In the genomic region with DNA sequence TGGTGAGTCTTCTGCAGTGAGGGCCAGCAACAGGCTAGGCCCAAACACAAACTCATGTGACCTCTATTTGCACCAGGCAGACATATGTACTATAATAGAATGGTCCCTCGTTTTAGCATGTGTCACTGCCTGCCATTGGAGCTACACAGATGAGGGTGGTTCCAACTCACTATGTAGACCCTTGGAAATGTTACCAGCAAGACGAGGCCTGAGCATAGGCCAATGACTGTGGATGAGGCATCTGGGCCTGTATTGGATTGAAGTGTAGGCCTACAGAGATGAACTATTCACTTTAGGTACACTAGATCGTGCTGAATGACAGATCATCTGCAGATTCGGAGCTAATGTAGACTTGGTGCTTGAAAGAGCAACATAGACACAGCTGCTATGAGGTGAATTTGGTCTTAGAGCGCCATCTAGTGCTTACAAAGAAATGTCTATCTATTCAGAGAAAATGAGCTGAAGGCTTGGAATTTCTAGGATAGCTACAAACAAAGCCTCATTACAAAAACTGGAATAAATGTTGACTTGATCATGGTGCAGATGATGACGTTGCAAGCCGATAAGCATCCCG, we compare ENCODE assay signal across 8 mouse cellular contexts.
DNase-seq lines count a peak whose midpoint lies in the region.

No protein-coding gene starts in this region.

- peak; percentile 1 to 49 for DNase-seq in heart, adult 18-20 months
- no peak for DNase-seq in heart, postnatal 4 days
- DNase-seq in thymus, postnatal 0 days (ENCODE audit: low spot score), result peak; percentile 48
- no peak for DNase-seq in thymus, adult 18-20 months
- DNase-seq in embryo, embryonic 10 days (ENCODE audit: low spot score), result peak; percentile 73
- DNase-seq in layer of hippocampus, postnatal 14 days (ENCODE audit: low spot score in 2 of 2), result peak; percentile 2 to 67
- DNase-seq in retina, postnatal 1 day, result peak; percentile 65
- no peak for DNase-seq in adrenal gland, adult 2 months

Comparison
In these comparisons a context has a peak if more than half of its experiments do, and no peak if none do; other contexts are left out.
1. DNase-seq: peak in heart, adult 18-20 months (2 of 2), thymus, postnatal 0 days (single experiment), embryo, embryonic 10 days (single experiment), layer of hippocampus, postnatal 14 days (2 of 2) and retina, postnatal 1 day (single experiment); none in heart, postnatal 4 days (single experiment), thymus, adult 18-20 months (0 of 2) and adrenal gland, adult 2 months (single experiment).